Mouse (Mus musculus): ENCODE measurements at regions not wholly inside any gene's neighbourhood (a gene's known extent, or its start where the extent isn't known, plus 50 kb on each side); places are given as distances from the start of the nearest gene placed in this dataset.

DNA sequence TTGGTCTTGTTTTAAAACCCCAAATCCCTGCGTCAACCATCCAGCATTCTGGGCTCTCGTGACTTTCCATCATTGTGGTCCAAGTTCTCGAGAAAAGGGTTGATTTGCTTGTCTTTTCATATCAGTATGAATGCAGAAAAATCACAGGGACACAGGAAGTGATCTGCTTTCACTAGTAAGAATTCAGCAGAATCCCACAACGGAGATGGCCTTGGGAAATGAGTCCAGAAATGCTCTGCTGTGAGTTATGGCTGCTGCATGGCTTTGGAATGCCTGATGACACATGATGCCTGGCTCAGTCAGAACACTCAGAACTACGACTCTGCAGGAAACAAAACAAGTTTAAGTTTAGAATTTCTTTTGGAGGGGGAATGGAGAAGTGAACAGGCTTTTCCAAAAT lies 156.7 kb upstream of the Zfhx3 start:
- DNase-seq (ENCODE audit: low read depth, low spot score) = no peak
- no peaks in the 10 kb centered on the region for H3K27me3 ChIP-seq (ENCODE audit: control insufficient read depth, insufficient read depth, low read length, poor library complexity, severe bottlenecking)

GRCm38 (mm10) chr8:107792286-107792685 lies 150.2 kb upstream of the Zfhx3 start:
- H3K27me3 ChIP-seq (ENCODE audit: control insufficient read depth, insufficient read depth, low read length, poor library complexity, severe bottlenecking) = no peaks in the 10 kb centered on the region
- no peak for DNase-seq (ENCODE audit: low read depth, low spot score)

More for the DNA sequence above, 156.7 kb upstream of the Zfhx3 start:
- no peaks in the 10 kb centered on the region for H3K36me3 ChIP-seq (ENCODE audit: control insufficient read depth, insufficient read depth, low read length, poor library complexity, severe bottlenecking)

GRCm38 (mm10) chr8:107814931-107815330 lies 127.5 kb upstream of the Zfhx3 start:
- Histone ChIP-seq H3K36me3 (ENCODE audit: control insufficient read depth, insufficient read depth, low read length, poor library complexity, severe bottlenecking) (no peaks in the 10 kb centered on the region), H3K27me3 (ENCODE audit: control insufficient read depth, insufficient read depth, low read length, poor library complexity, severe bottlenecking) (no peaks in the 10 kb centered on the region)
- DNase-seq (ENCODE audit: low read depth, low spot score) = no peak

More at GRCm38 (mm10) chr8:107792286-107792685, 150.2 kb upstream of the Zfhx3 start:
- no peaks in the 10 kb centered on the region for H3K36me3 ChIP-seq (ENCODE audit: control insufficient read depth, insufficient read depth, low read length, poor library complexity, severe bottlenecking)

GRCm38 (mm10) chr8:107815775-107816174 lies 126.7 kb upstream of the Zfhx3 start:
- DNase-seq (ENCODE audit: low read depth, low spot score) = no peak
- no peaks in the 10 kb centered on the region for H3K36me3 ChIP-seq (ENCODE audit: control insufficient read depth, insufficient read depth, low read length, poor library complexity, severe bottlenecking)
- no peaks in the 10 kb centered on the region for H3K27me3 ChIP-seq (ENCODE audit: control insufficient read depth, insufficient read depth, low read length, poor library complexity, severe bottlenecking)

DNA sequence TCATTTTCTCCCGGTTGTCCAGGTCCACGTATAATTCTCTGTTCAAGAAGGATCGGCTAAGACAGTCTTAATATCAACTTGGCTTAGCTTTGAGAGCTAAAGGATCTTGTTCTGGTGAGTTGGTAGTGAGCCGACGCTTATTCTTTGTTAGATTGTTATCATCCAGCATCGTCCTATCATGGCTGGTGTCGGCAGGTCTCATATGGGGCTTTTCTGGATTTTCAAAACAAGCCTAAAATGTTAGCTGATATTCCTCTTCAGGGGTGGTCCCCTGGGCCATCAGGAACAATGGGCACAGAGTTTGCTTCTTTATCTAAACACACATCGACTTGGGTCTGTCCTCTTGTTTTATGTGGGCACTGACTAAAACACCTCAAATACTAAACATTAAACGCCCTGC lies 124.6 kb upstream of the Zfhx3 start:
- DNase-seq (ENCODE audit: low read depth, low spot score) = no peak
- Histone ChIP-seq H3K27me3 (ENCODE audit: control insufficient read depth, insufficient read depth, low read length, poor library complexity, severe bottlenecking) (no peaks in the 10 kb centered on the region), H3K36me3 (ENCODE audit: control insufficient read depth, insufficient read depth, low read length, poor library complexity, severe bottlenecking) (no peaks in the 10 kb centered on the region)

GRCm38 (mm10) chr8:107820174-107820760 lies 122.2 kb upstream of the Zfhx3 start:
- Histone ChIP-seq H3K27me3 (ENCODE audit: control insufficient read depth, insufficient read depth, low read length, poor library complexity, severe bottlenecking) (no peaks in the 10 kb centered on the region), H3K36me3 (ENCODE audit: control insufficient read depth, insufficient read depth, low read length, poor library complexity, severe bottlenecking) (no peaks in the 10 kb centered on the region)
- DNase-seq (ENCODE audit: low read depth, low spot score) = no peak

DNA sequence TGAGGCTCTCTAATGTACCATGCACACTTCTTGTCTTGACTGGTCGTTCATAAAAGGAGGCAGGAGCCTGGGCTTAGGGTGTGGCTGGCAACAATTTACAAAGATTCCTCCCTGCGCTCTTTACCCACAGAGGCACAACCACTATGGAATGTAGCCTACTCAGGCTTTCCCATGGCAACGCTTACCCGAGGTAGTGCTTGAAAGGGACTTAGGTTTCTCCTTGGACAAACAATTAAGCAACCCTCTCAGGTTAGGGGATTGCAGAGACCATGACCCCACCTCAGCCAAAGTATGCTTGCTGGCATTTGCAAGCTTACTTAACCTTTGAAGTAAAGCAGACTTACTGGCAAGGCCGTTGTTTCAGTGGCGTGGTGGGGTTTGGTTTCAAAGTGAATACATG lies 120.9 kb upstream of the Zfhx3 start:
- no peak for DNase-seq (ENCODE audit: low read depth, low spot score)
- Histone ChIP-seq H3K27me3 (ENCODE audit: control insufficient read depth, insufficient read depth, low read length, poor library complexity, severe bottlenecking) (no peaks in the 10 kb centered on the region), H3K36me3 (ENCODE audit: control insufficient read depth, insufficient read depth, low read length, poor library complexity, severe bottlenecking) (no peaks in the 10 kb centered on the region)

- no peak for DNase-seq (ENCODE audit: low read depth, low spot score)
- H3K27me3 ChIP-seq (ENCODE audit: control insufficient read depth, insufficient read depth, low read length, poor library complexity, severe bottlenecking) = no peaks in the 10 kb centered on the region
- H3K36me3 ChIP-seq (ENCODE audit: control insufficient read depth, insufficient read depth, low read length, poor library complexity, severe bottlenecking) = no peaks in the 10 kb centered on the region
These were observed 118.3 kb upstream of the Zfhx3 start for GRCm38 (mm10) chr8:107824096-107824495.

GRCm38 (mm10) chr8:107824640-107825039 lies 117.8 kb upstream of the Zfhx3 start:
- Histone ChIP-seq H3K36me3 (ENCODE audit: control insufficient read depth, insufficient read depth, low read length, poor library complexity, severe bottlenecking) (no peaks in the 10 kb centered on the region), H3K27me3 (ENCODE audit: control insufficient read depth, insufficient read depth, low read length, poor library complexity, severe bottlenecking) (no peaks in the 10 kb centered on the region)
- DNase-seq (ENCODE audit: low read depth, low spot score) = no peak

- Histone ChIP-seq H3K36me3 (ENCODE audit: control insufficient read depth, insufficient read depth, low read length, poor library complexity, severe bottlenecking) (no peaks in the 10 kb centered on the region), H3K27me3 (ENCODE audit: control insufficient read depth, insufficient read depth, low read length, poor library complexity, severe bottlenecking) (no peaks in the 10 kb centered on the region)
- no peak for DNase-seq (ENCODE audit: low read depth, low spot score)
These were observed 114.8 kb upstream of the Zfhx3 start for GRCm38 (mm10) chr8:107827500-107828125.

- Histone ChIP-seq H3K27me3 (ENCODE audit: control insufficient read depth, insufficient read depth, low read length, poor library complexity, severe bottlenecking) (no peaks in the 10 kb centered on the region), H3K36me3 (ENCODE audit: control insufficient read depth, insufficient read depth, low read length, poor library complexity, severe bottlenecking) (no peaks in the 10 kb centered on the region)
- no peak for DNase-seq (ENCODE audit: low read depth, low spot score)
These were observed 113.9 kb upstream of the Zfhx3 start for GRCm38 (mm10) chr8:107828541-107828940.

- no peaks in the 10 kb centered on the region for H3K27me3 ChIP-seq (ENCODE audit: control insufficient read depth, insufficient read depth, low read length, poor library complexity, severe bottlenecking)
- no peaks in the 10 kb centered on the region for H3K36me3 ChIP-seq (ENCODE audit: control insufficient read depth, insufficient read depth, low read length, poor library complexity, severe bottlenecking)
- DNase-seq (ENCODE audit: low read depth, low spot score) = no peak
These were observed 109.0 kb upstream of the Zfhx3 start for GRCm38 (mm10) chr8:107833481-107833880.

- DNase-seq (ENCODE audit: low read depth, low spot score) = no peak
- Histone ChIP-seq H3K36me3 (ENCODE audit: control insufficient read depth, insufficient read depth, low read length, poor library complexity, severe bottlenecking) (no peaks in the 10 kb centered on the region), H3K27me3 (ENCODE audit: control insufficient read depth, insufficient read depth, low read length, poor library complexity, severe bottlenecking) (no peaks in the 10 kb centered on the region)
These were observed 96.3 kb upstream of the Zfhx3 start for GRCm38 (mm10) chr8:107846141-107846540.

DNA sequence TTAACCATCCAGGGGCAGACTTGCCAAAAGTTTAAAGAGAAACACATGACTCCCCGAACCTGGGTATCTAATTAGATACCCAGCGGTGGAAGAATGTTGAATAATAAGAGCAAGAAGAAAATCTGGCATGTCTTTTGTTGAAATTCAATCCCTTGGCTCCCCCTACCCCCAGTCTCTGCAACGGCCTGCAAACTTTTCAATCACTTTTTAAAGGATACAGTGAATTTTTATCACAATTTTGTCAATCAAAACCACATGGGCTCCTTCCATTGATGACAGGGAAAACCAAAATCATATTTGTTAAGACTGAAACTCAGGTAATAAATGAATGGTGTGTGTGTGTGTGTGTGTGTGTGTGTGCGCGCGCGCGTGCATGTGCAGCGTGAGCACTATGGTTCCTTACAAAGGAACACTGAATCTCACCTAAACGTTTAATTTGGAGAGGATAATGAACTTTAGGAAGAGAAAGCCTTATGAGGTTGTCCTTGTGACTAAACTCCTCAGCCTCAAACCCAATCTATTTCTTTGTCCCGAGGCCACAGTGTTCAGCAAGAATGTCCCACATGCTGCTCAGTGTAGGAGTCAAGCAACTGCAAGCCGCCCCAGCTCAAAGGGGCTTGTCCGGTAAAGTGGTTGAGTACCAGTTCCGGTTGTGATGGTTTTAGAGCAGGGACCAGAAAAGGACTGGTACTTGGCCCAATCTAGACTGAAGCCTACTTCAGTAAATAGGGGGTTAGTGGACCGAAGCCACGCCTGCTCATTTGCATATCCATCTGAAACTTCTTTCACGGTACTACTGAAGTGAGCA lies 91.0 kb upstream of the Zfhx3 start:
- Histone ChIP-seq H3K27me3 (ENCODE audit: control insufficient read depth, insufficient read depth, low read length, poor library complexity, severe bottlenecking) (no peaks in the 10 kb centered on the region; the same call in 1 of the 2 replicates), H3K36me3 (ENCODE audit: control insufficient read depth, insufficient read depth, low read length, poor library complexity, severe bottlenecking) (no peaks in the 10 kb centered on the region)
- no peak for DNase-seq (ENCODE audit: low read depth, low spot score)

DNA sequence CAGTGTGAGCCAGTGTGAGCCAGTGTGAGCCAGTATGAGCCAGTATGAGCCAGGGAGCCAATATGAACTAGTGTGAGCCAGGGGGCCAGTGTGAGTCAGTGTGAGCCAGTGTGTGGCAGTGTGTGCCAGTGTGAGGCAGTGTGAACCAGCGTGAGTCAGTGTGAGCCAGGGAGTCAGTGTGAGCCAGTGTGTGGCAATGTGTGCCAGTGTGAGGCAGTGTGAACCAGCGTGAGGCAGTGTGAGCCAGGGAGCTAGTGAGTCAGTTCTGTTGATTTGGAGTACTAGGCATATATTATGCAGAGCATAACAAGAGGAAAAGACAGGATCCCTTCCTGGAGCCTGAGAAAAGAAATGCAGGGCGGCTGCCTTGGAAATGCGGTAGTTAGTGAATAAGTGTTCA lies 82.7 kb upstream of the Zfhx3 start:
- DNase-seq (ENCODE audit: low read depth, low spot score) = no peak
- no peaks in the 10 kb centered on the region for H3K36me3 ChIP-seq (ENCODE audit: control insufficient read depth, insufficient read depth, low read length, poor library complexity, severe bottlenecking)
- no peaks in the 10 kb centered on the region for H3K27me3 ChIP-seq (ENCODE audit: control insufficient read depth, insufficient read depth, low read length, poor library complexity, severe bottlenecking)
